Mouse (Mus musculus) bone marrow macrophage, adult 2 months (primary cell): ENCODE results near the gene Stxbp6.

Experiments
- CTCF ChIP-seq: IDR thresholded peaks from 2 replicates; pipeline ENCODE4 v1.5.1; 2012; ENCODE audit warnings: low read depth, mild to moderate bottlenecking, low read length, moderate library complexity
- POLR2A ChIP-seq: IDR thresholded peaks from 2 replicates; pipeline ENCODE4 v1.6.1; 2012; ENCODE audit warnings: mild to moderate bottlenecking, low read depth, low read length, borderline replicate concordance

DNA sequence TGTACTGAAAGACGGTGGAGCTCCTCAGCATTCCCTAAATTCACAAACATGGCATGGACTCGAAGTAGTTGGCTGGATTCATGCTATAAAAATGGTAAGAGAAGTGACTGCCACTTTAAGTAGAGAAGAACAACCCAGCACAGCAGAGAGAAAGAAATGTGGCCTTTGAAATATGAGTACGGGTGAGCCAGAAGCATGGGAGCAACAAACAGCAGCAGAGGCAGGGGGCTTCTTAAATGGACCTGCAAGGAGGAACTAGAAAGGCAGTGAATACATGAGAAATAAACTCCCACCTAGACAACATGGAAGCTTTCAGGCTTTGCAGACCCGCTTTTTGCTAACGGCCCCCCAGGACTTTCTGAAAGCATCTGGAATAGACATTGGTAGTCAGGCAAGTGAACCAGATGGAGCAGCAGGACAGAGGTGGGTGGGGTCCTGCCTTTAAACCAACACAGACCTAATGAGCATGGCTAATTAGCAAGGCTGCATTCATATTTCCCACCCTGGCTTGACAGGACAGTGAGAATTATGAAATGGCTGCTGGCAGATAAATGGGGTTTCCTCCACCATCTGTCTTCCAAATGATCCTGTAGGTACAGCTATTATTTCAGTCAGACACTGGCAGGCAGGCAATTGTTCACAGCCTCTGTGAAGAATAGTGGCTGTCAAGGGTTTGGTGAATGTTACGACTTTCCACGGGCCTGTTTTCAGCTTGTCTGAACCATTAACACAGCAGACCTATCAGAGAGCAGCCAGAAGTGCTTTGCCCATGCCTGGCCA lies 234.7 kb downstream of the Stxbp6 start:
- TF ChIP-seq POLR2A (no peak), CTCF (no peak)
